17 mouse cellular contexts compared by ENCODE assay signal in genomic region chr1:60269314-60269713, GRCm38 (mm10).
"Had no signal": no experiment of that assay in that cellular context is flagged by ENCODE, and none has a peak within 500 bp of the region (broad histone marks: within the 10 kb centered on the region; RNA-seq: fewer than 3 reads in every experiment).

No protein-coding gene starts in this region.

- ATAC-seq: lung, postnatal 0 days; midbrain, embryonic 13.5 days; midbrain, embryonic 15.5 days had no signal

- H3K9ac ChIP-seq: lung, embryonic 15.5 days; midbrain, embryonic 13.5 days; midbrain, embryonic 15.5 days; neural tube, embryonic 12.5 days; stomach, embryonic 15.5 days had no signal

- H3K9me3 ChIP-seq: lung, embryonic 15.5 days; megakaryocyte, embryonic 14.5 days; midbrain, embryonic 13.5 days; midbrain, embryonic 15.5 days; neural tube, embryonic 12.5 days; stomach, embryonic 15.5 days had no signal

- H3K4me1 ChIP-seq: lung, embryonic 15.5 days; midbrain, embryonic 13.5 days; midbrain, embryonic 15.5 days; neural tube, embryonic 12.5 days; stomach, embryonic 15.5 days had no signal

- H3K4me2 ChIP-seq: lung, embryonic 15.5 days; midbrain, embryonic 11.5 days; midbrain, embryonic 13.5 days; midbrain, embryonic 15.5 days; neural tube, embryonic 12.5 days; stomach, embryonic 15.5 days had no signal

- DNase-seq: lung, adult 2 months; lung, postnatal 14 days; lung, postnatal 36 days; right cerebral cortex, postnatal 14 days; thymus, adult 2 months; thymus, postnatal 25 days; thymus, postnatal 4 days had no signal

- H3K27ac ChIP-seq: lung, embryonic 15.5 days; macrophage; midbrain, embryonic 13.5 days; midbrain, embryonic 15.5 days; neural tube, embryonic 12.5 days; stomach, embryonic 15.5 days; stomach, postnatal 0 days had no signal

- H3K4me3 ChIP-seq: lung, embryonic 15.5 days; megakaryocyte, embryonic 14.5 days; midbrain, embryonic 13.5 days; midbrain, embryonic 15.5 days; neural tube, embryonic 12.5 days; stomach, embryonic 15.5 days had no signal

- H3K27me3 ChIP-seq: lung, embryonic 15.5 days; megakaryocyte, embryonic 14.5 days; midbrain, embryonic 13.5 days; midbrain, embryonic 15.5 days; neural tube, embryonic 12.5 days; stomach, embryonic 15.5 days had no signal
